Mouse (Mus musculus) stomach, embryonic 16.5 days (tissue): ENCODE measurements around the gene Cacybp. TPM values are rescaled to one million over a fixed set of nuclear protein-coding genes. Genes with fewer than 3 reads are reported as not detected.

Experiments used
- ATAC-seq: fragments of 200-750 bp; cut with Nextera tagmentation; 2 replicates; pipeline ENCODE4 v1.8.0; 2017; ENCODE audit warnings: moderate number of reproducible peaks, moderate TSS enrichment; ENCODE audit not compliant: insufficient read depth, low FRiP score
- H3K27ac ChIP-seq: fragments of 300-500 bp; sonication (generic); 2 replicates; pipeline ENCODE4 v1.5.1; 2014; ENCODE audit warnings: low read length
- H3K27me3 ChIP-seq: fragments of 300-500 bp; sonication (generic); 2 replicates; pipeline ENCODE4 v1.6.1; 2014; ENCODE audit warnings: low read length, control low read depth, mixed read lengths; ENCODE audit not compliant: control insufficient read depth, insufficient read depth
- H3K36me3 ChIP-seq: fragments of 300-500 bp; sonication (generic); 2 replicates; pipeline ENCODE4 v1.6.1; 2014; ENCODE audit warnings: low read length; ENCODE audit not compliant: control insufficient read depth, insufficient read depth
- H3K4me1 ChIP-seq: fragments of 300-500 bp; sonication (generic); 2 replicates; pipeline ENCODE4 v1.6.1; 2014; ENCODE audit warnings: low read length, control low read depth, mixed read lengths; ENCODE audit not compliant: control insufficient read depth, insufficient read depth
- H3K4me2 ChIP-seq: fragments of 300-500 bp; sonication (generic); 2 replicates; pipeline ENCODE4 v1.6.1; 2014; ENCODE audit warnings: low read depth, low read length, mixed read lengths
- H3K4me3 ChIP-seq: fragments of 300-500 bp; sonication (generic); replicated peaks from 2 replicates; pipeline ENCODE4 v1.5.1; 2014; ENCODE audit warnings: mild to moderate bottlenecking, low read length
- H3K9ac ChIP-seq: fragments of 300-500 bp; sonication (generic); 2 replicates; pipeline ENCODE4 v1.6.1; 2014; ENCODE audit warnings: low read length
- H3K9me3 ChIP-seq: fragments of 300-500 bp; sonication (generic); replicated peaks from 2 replicates; pipeline ENCODE4 v1.6.1; 2016; ENCODE audit warnings: low read length, control low read depth; ENCODE audit not compliant: control insufficient read depth
- WGBS: fragments of 180-500 bp; shearing (Covaris S2); extraction: QIAGEN DNeasy Blood & Tissue Kit; methylation state at CpG from one replicate; pipeline ENCODE4 v1.1.7; 2014; 5-methylcytosine and 5-hydroxymethylcytosine counted together
- polyA plus RNA-seq: library from polyadenylated mRNA; unstranded; fragments of >200 nt; fragmentation: Nextera tagmentation; extraction: Ambion mirVana; gene quantifications from 2 replicates; pipeline ENCODE4 v1.2.1, GENCODE M21; 2015

Cacybp gene
- polyA plus RNA-seq, 1 experiment from 2014 or later = 189 TPM

- peak; percentile 47; the same call in 1 of the 2 replicates for ATAC-seq
- no peaks in the 10 kb centered on the region for H3K27me3 ChIP-seq
- H3K9ac ChIP-seq = 0 out of 2 replicates have a peak within 1 kb of the TSS, but pooled peaks have one; percentile 3
- H3K9me3 ChIP-seq = no peaks in the 10 kb centered on the region
- no peaks in the 10 kb centered on the region for H3K36me3 ChIP-seq
- WGBS = 40% methylated on average over 8 of the region's 8 CpGs
- peak within 1 kb of the TSS; percentile 18 for H3K4me3 ChIP-seq
- H3K4me1 ChIP-seq = no peaks in the 10 kb centered on the region
- peak within 1 kb of the TSS; percentile 70 for H3K27ac ChIP-seq
- peak within 1 kb of the TSS; percentile 4; the same call in 1 of the 2 replicates for H3K4me2 ChIP-seq
Observed at GRCm38 (mm10) chr1:160153480-160153879, 59.2 kb downstream of the Cacybp start, which contains the start of gene Tnn. Tnn (minus strand) TSS chr1:160153580.

Other genes starting within 250 kb of the Cacybp start
- 24.3 and 30.1 TPM in 2 replicates for gene 4930523C07Rik, start 168.5 kb downstream of the Cacybp start, polyA plus RNA-seq
- 14.7 and 14.8 TPM in 2 replicates for gene Tnn, start 59.3 kb downstream of the Cacybp start, polyA plus RNA-seq
- gene Mrps14, start 17.7 kb downstream of the Cacybp start, polyA plus RNA-seq = 251 and 271 TPM in 2 replicates